Mouse (Mus musculus) C2C12 (cell line): Measurements from ENCODE around the gene Thap4.

Experiments
- CEBPB ChIP-seq: IDR thresholded peaks from one replicate; pipeline ENCODE4 v1.6.1; 2011; ENCODE audit warnings: low read depth, mild to moderate bottlenecking, control low read depth, moderate library complexity
- CTCF ChIP-seq: IDR thresholded peaks from one replicate; pipeline ENCODE4 v1.5.1; 2011; ENCODE audit not compliant: control insufficient read depth, insufficient read depth, insufficient read length
- MAX ChIP-seq: IDR thresholded peaks from one replicate; pipeline ENCODE4 v1.6.1; 2011; ENCODE audit warnings: mild to moderate bottlenecking, control low read depth
- MYOG ChIP-seq: IDR thresholded peaks from one replicate; pipeline ENCODE4 v1.6.1; 2011; ENCODE audit not compliant: control insufficient read depth, insufficient read length; ENCODE audit errors: extremely low read depth
- USF1 ChIP-seq: IDR thresholded peaks from one replicate; pipeline ENCODE4 v1.6.1; 2011; ENCODE audit warnings: low read depth, mild to moderate bottlenecking, control low read depth, moderate library complexity

- TF ChIP-seq CTCF (no peak), USF1 (no peak), MAX (no peak), CEBPB (no peak), MYOG (no peak)
These were observed 55.5 kb downstream of the Thap4 start for GRCm38 (mm10) chr1:93699159-93699558.
